Mouse (Mus musculus) right cerebral cortex, postnatal 4 days (tissue): ENCODE measurements around the gene Ehd1.

Experiments used
- DNase-seq: peaks from one replicate; pipeline ENCODE4 v3.0.0-alpha.2; 2022

Ehd1 gene

GRCm38 (mm10) chr19:6338171-6338570 lies 61.6 kb downstream of the Ehd1 start:
- no peak for DNase-seq

GRCm38 (mm10) chr19:6338716-6339115 lies 62.2 kb downstream of the Ehd1 start:
- no peak for DNase-seq

- DNase-seq: no peak
Measured at GRCm38 (mm10) chr19:6339191-6339590, 62.7 kb downstream of the Ehd1 start.

GRCm38 (mm10) chr19:6339890-6340504 lies 63.5 kb downstream of the Ehd1 start:
- DNase-seq: no peak

GRCm38 (mm10) chr19:6340524-6341452 lies 64.3 kb downstream of the Ehd1 start, which contains the start of gene Map4k2:
TSS of gene Map4k2 (plus strand) at chr19:6341135.
- peak; percentile 65 for DNase-seq

- DNase-seq: no peak
Measured at GRCm38 (mm10) chr19:6341453-6342077, 65.0 kb downstream of the Ehd1 start.

- DNase-seq: no peak
Measured at GRCm38 (mm10) chr19:6342276-6342933, 65.9 kb downstream of the Ehd1 start.

GRCm38 (mm10) chr19:6343066-6343925 lies 66.8 kb downstream of the Ehd1 start:
- no peak for DNase-seq

GRCm38 (mm10) chr19:6343996-6344395 lies 67.5 kb downstream of the Ehd1 start:
- no peak for DNase-seq

- DNase-seq: no peak
Measured at GRCm38 (mm10) chr19:6346023-6346422, 69.5 kb downstream of the Ehd1 start.

GRCm38 (mm10) chr19:6346661-6347060 lies 70.1 kb downstream of the Ehd1 start:
- no peak for DNase-seq

- no peak for DNase-seq
Measured at GRCm38 (mm10) chr19:6347615-6348014, 71.1 kb downstream of the Ehd1 start.

- DNase-seq: no peak
Measured at GRCm38 (mm10) chr19:6348717-6349116, 72.2 kb downstream of the Ehd1 start.

- DNase-seq: no peak
Measured at GRCm38 (mm10) chr19:6349215-6349983, 72.9 kb downstream of the Ehd1 start.
